Mouse (Mus musculus) bone marrow, adult 2 months (tissue): ENCODE results near the gene Large1. TPM values are rescaled to one million over a fixed set of nuclear protein-coding genes. Genes with fewer than 3 reads are reported as not detected.
A peak's percentile ranks its signal among the peaks of the same experiment; 100 is the strongest.

Experiments used
- H3K27ac ChIP-seq: fragments of 200-500 bp; 2 replicates; pipeline ENCODE4 v1.5.1; 2012; ENCODE audit warnings: low read depth, mild to moderate bottlenecking, control low read depth, inconsistent platforms, low read length; ENCODE audit not compliant: control insufficient read depth, poor library complexity, insufficient read depth
- H3K4me1 ChIP-seq: fragments of 200-500 bp; 2 replicates; pipeline ENCODE4 v1.6.1; 2011; ENCODE audit warnings: low read length; ENCODE audit not compliant: control insufficient read depth, insufficient read depth
- H3K4me3 ChIP-seq: fragments of 200-500 bp; replicated peaks from 2 replicates; pipeline ENCODE3; 2011; ENCODE audit warnings: mild to moderate bottlenecking, low read depth, low read length, control low read depth; ENCODE audit not compliant: control insufficient read depth
- CTCF ChIP-seq: fragments of 200-500 bp; IDR thresholded peaks from 2 replicates; pipeline ENCODE4 v1.5.1; 2011; ENCODE audit warnings: low read length, control low read depth; ENCODE audit not compliant: control insufficient read depth, insufficient read depth
- POLR2A ChIP-seq: fragments of 200-500 bp; IDR thresholded peaks from 2 replicates; pipeline ENCODE4 v1.6.1; 2011; ENCODE audit warnings: low read depth, mild to moderate bottlenecking, control low read depth, low read length, borderline replicate concordance; ENCODE audit not compliant: control insufficient read depth
- WGBS: fragments of 180-500 bp; shearing (Covaris S2); methylation state at CpG from one replicate; pipeline ENCODE4 v1.1.7; 2018; 5-methylcytosine and 5-hydroxymethylcytosine counted together
- polyA plus RNA-seq: library from polyadenylated mRNA; stranded (reverse); fragments of >200 nt; gene quantifications from 2 replicates; pipeline ENCODE4 v1.2.4, GENCODE M21; 2011; ENCODE audit warnings: low replicate concordance; ENCODE audit not compliant: missing spikeins, insufficient read depth, insufficient read length

The Large1 gene
- polyA plus RNA-seq, 1 experiment: 2.1 TPM

DNA sequence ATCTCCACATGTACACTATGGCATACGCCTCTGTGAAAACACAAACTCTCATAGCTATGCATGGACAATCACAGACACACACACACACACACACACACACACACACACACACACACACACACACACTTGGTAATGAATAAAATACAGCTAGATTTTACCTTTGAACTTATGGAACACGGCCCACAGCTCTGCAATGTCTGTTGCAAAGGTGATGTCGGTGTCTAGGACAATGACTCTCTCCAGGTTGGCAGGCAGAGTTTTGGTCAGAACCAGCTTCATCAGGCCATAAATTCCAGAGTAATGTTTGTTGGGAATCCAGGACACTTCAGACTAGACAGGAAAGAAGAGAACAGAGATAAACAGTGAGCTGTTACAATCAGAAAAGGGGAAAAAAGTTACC lies 305.2 kb downstream of the Large1 start:
- Histone ChIP-seq H3K4me1 (no peaks in the 10 kb centered on the region), H3K27ac (no peak overlapping the region), H3K4me3 (no peak overlapping the region)
- no peak for TF ChIP-seq CTCF
- TF ChIP-seq POLR2A: no peak
- WGBS: 89% methylated on average over 3 of the region's 3 CpGs

DNA sequence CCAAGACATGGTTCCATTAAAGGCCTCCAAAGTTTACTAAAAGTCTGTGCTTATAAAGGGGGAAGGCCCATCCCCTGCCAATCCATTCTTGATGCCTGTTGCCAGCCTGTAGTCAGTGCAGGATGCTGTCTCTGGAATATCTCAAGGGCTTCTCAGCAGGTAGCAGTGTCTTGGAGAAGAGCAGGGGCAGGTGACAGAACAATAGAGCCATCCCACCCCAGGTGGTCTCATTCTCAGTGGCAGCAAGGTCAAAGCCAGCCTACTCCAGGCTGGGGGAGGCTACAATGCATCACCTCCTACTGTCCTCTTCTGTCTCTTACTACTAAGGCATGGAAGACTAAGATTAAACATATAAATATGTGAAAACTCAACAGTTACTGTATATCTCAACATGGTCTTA lies 323.6 kb downstream of the Large1 start:
- no peak overlapping the region for H3K4me3 ChIP-seq
- TF ChIP-seq POLR2A (no peak), CTCF (no peak)
- H3K27ac ChIP-seq: no peak overlapping the region
- H3K4me1 ChIP-seq: no peaks in the 10 kb centered on the region

DNA sequence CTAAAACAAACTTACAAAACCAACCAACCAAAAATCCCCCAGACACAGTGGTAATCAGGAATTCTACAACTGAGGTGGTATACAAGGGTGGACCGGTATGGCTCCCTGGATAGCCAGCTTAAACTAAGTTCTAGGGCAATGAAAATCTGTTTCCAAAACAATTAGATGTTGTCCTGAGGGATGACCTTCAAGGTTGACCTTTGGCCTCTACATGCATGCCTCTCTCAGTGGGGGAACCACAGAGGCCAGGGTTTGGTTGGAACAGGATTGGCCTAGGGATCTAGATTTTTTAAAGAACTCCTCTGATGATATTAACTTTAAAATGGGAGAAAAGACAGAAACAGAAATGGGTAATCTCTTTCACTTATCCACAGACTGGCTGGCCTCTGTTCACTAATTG lies 335.1 kb downstream of the Large1 start:
- TF ChIP-seq CTCF (no peak), POLR2A (no peak)
- no peak overlapping the region for H3K27ac ChIP-seq
- WGBS: 89% methylated on average over 1 of the region's 1 CpGs
- H3K4me3 ChIP-seq: no peak overlapping the region
- H3K4me1 ChIP-seq: no peaks in the 10 kb centered on the region

DNA sequence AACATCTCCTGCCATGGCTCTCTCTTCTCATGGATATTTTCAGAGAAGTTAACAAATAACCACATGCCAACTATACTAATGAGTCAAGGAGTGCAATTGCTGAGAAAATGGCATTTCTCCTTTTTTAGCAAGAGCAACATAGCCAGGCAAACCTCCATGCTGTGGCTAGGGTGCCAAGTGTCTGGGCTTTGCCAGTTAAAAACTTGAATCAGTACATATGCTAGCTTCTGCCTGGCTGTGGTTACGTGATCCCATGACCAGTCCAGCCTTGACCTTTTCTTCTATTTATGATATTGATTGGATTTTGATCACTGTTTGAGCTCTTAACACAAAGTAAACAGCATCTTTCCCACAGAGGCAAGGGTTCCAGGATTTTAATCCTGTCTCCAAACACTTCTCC lies 335.7 kb downstream of the Large1 start:
- TF ChIP-seq CTCF: no peak
- no peak for TF ChIP-seq POLR2A
- 76% methylated on average over 1 of the region's 1 CpGs for WGBS
- Histone ChIP-seq H3K4me3 (no peak overlapping the region), H3K27ac (no peak overlapping the region), H3K4me1 (no peaks in the 10 kb centered on the region)

DNA sequence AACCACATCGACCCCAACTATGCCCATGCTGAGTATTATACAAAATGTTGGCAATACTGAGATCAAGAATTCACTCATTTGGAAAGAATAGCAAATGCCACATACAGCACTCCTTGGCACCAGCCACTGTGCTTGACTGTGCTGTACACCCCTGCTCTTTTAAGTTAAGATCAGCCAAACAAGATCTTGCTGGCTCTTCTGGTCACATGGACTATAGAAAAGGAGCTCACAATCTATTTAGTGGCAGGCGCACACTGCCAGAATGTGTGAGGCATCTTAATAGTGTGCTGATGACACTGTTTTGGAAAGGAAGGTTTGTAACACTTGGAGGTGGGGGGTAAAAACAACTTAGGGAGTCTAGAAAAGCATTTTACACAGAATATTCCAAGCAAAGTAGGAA lies 337.0 kb downstream of the Large1 start:
- no peak overlapping the region for H3K4me3 ChIP-seq
- H3K27ac ChIP-seq: no peak overlapping the region
- TF ChIP-seq CTCF (no peak), POLR2A (no peak)
- WGBS: 81% methylated on average over 2 of the region's 2 CpGs
- no peaks in the 10 kb centered on the region for H3K4me1 ChIP-seq

DNA sequence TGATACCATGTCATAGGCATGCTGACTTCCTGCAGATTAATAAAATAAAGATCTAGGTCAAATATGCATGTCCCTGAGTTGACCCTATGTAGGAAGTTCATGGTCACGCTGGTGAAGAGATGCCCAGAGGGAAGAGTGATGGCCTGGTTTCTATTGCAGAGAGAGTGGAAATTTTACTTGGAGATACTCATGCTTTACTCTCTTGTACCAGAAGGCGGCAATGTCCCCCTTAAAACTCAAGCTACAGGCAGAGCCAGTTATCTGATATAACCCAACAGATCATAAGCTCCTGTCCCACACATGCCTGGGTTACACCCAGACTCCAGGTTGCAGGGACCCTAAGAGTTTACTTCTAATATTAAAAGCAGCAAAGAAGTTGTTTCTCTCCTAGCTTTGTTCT lies 345.9 kb downstream of the Large1 start:
- no peak overlapping the region for H3K27ac ChIP-seq
- TF ChIP-seq POLR2A (no peak), CTCF (no peak)
- 70% methylated on average over 2 of the region's 2 CpGs for WGBS
- no peaks in the 10 kb centered on the region for H3K4me1 ChIP-seq
- no peak overlapping the region for H3K4me3 ChIP-seq

DNA sequence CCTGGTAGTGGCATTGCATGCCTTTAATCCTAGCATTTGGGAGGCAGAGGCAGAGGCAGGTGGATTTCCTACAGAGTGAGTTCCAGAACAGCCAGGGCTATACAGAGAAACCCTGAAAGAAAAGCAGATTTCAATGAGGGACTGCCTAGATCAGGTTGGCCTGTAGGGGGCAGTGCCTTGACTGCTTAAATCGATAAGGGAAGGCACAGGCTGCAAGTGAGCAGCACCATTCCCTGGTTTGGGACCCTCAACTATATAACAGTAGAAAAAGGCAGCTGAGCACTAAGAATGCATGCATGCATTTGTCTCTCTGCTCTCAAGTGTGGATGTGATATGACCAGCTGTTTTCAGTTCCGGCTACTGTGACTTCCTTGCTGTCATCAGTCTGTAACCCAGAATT lies 349.5 kb downstream of the Large1 start:
- TF ChIP-seq CTCF (peak; percentile 37; the same call in 1 of the 2 replicates), POLR2A (no peak)
- no peaks in the 10 kb centered on the region for H3K4me1 ChIP-seq
- 47% methylated on average over 2 of the region's 2 CpGs for WGBS
- H3K4me3 ChIP-seq: no peak overlapping the region
- H3K27ac ChIP-seq: no peak overlapping the region

DNA sequence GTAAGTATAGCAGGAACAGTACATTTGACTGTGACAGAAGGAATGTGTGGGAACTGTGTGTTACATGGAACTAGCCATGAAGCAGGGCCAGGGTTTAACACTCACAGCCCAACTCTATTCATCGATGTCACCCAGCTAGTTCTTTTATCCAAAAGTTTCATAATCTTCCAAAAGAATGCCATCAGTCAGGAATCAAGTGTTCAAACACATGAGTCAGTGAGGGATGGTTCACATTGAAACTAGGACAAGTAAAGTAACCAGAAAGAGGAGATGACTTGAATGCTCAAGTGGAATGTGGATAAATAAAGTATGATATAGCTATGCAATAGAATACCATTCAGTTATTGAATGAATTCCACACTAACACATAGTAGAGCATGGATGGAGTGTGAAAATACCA lies 359.5 kb downstream of the Large1 start:
- 87% methylated on average over 1 of the region's 1 CpGs for WGBS
- H3K4me1 ChIP-seq: no peaks in the 10 kb centered on the region
- H3K4me3 ChIP-seq: no peak overlapping the region
- no peak overlapping the region for H3K27ac ChIP-seq
- TF ChIP-seq POLR2A: no peak
- TF ChIP-seq CTCF: no peak

DNA sequence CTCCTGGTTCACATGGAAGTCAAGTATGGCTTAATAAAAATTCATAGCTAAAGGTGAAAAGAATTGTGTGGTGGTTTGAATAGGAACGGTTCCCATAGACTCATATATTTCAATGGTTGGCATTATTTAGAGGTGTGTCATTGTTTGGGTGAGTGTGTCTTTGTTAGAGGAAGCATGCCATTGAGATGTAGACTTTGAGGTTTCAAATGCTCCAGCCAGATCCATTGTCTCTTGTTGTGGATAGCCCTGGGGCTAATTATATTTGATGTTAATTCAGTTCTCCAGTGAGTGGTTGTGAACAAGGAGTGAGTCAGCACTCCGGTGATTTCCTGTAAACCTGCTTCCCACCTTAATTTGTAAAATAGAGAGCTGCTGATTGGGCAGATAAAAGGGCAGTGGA lies 362.9 kb downstream of the Large1 start:
- Histone ChIP-seq H3K4me3 (no peak overlapping the region), H3K4me1 (no peaks in the 10 kb centered on the region), H3K27ac (no peak overlapping the region)
- WGBS: 55% methylated on average over 2 of the region's 2 CpGs
- TF ChIP-seq CTCF: no peak
- no peak for TF ChIP-seq POLR2A

DNA sequence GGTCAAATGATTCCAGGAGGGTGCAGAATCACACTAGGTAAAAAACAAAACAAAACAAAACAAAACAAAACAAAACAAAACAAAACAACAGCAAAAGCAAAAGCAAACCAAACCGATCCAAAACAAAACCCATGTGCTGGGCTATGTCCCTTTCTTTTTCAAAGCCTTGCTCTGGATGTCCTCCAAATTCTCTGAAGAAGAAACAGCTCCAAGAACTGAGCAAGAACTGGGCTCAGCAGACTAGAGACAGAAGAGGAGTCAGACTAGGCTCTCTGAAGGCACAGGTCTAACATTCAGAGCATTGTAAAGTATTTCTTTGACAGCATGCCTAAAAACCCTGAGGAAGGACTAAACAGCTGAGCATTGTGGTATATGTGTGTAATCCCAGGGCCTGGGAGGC lies 370.5 kb downstream of the Large1 start:
- WGBS: 69% methylated on average over 1 of the region's 1 CpGs
- no peak overlapping the region for H3K4me3 ChIP-seq
- no peak overlapping the region for H3K27ac ChIP-seq
- TF ChIP-seq POLR2A (no peak), CTCF (no peak)
- H3K4me1 ChIP-seq: no peaks in the 10 kb centered on the region
